14 mouse cellular contexts compared by ENCODE assay signal in genomic region chr11:59336381-59336780, GRCm38 (mm10). TPM values are rescaled to one million over a fixed set of nuclear protein-coding genes. Genes with fewer than 3 reads are reported as not detected.
DNase-seq lines count a peak whose midpoint lies in the region; ATAC-seq and TF ChIP-seq lines count a peak whose summit lies in the region.
"Had no signal": no experiment of that assay in that cellular context is flagged by ENCODE, and none has a peak within 500 bp of the region (broad histone marks: within the 10 kb centered on the region; RNA-seq: fewer than 3 reads in every experiment).

No protein-coding gene starts in this region.

- H3K27me3 ChIP-seq in forebrain, postnatal 0 days (ENCODE audit: insufficient read depth, low read length) = no peaks in the 10 kb centered on the region
- H3K27me3 ChIP-seq in forebrain, embryonic 15.5 days = 0 out of 2 replicates have a peak, but pooled peaks cover 3% of the 10 kb centered on the region
- no peaks in the 10 kb centered on the region for H3K27me3 ChIP-seq in intestine, embryonic 15.5 days (replicated peaks)

- H3K27ac ChIP-seq in forebrain, postnatal 0 days (ENCODE audit: low read depth, low read length) = no peak overlapping the region
- H3K27ac ChIP-seq in forebrain, embryonic 15.5 days (replicated peaks) = no peak overlapping the region
- no peak overlapping the region for H3K27ac ChIP-seq in intestine, embryonic 15.5 days

- no peaks in the 10 kb centered on the region for H3K4me1 ChIP-seq in forebrain, postnatal 0 days (ENCODE audit: insufficient read depth)
- no peaks in the 10 kb centered on the region for H3K4me1 ChIP-seq in forebrain, embryonic 15.5 days
- H3K4me1 ChIP-seq in intestine, embryonic 15.5 days (replicated peaks) = peaks cover 13% of the 10 kb centered on the region

- 0 out of 2 replicates have a peak, but pooled peaks have one; percentile 14 for TF ChIP-seq CTCF in forebrain, postnatal 0 days (IDR thresholded peaks at IDR 0.05; ENCODE audit: low read depth)

- H3K4me3 ChIP-seq in forebrain, postnatal 0 days (ENCODE audit: low read depth, low read length) = no peak overlapping the region
- no peak overlapping the region for H3K4me3 ChIP-seq in forebrain, embryonic 15.5 days
- no peak overlapping the region for H3K4me3 ChIP-seq in intestine, embryonic 15.5 days (replicated peaks)

- H3K9ac ChIP-seq in forebrain, postnatal 0 days = no peak overlapping the region
- no peak overlapping the region for H3K9ac ChIP-seq in forebrain, embryonic 15.5 days (replicated peaks)
- H3K9ac ChIP-seq in intestine, embryonic 15.5 days = no peak overlapping the region

- WGBS in forebrain, postnatal 0 days = 13% methylated on average over 1 of the region's 1 CpGs
- 27% methylated on average over 1 of the region's 1 CpGs for WGBS in forebrain, embryonic 15.5 days
- WGBS in intestine, embryonic 15.5 days = 6% methylated on average over 1 of the region's 1 CpGs

- peak; percentile 68; the same call in 1 of the 2 replicates for ATAC-seq in forebrain, postnatal 0 days
- no peak for ATAC-seq in forebrain, embryonic 15.5 days (replicated peaks)
- peak; percentile 50 for ATAC-seq in intestine, embryonic 15.5 days

- peak; percentile 28 for DNase-seq in forebrain, postnatal 0 days
- peak; percentile 77 for DNase-seq in lung, postnatal 10 days
- no peak for DNase-seq in lung, adult 18-20 months
- peak; percentile 48 for DNase-seq in retina, postnatal 1 day
- DNase-seq in frontal cortex, postnatal 36 days (ENCODE audit: low spot score in 2 of 2) = no peak
- DNase-seq in kidney, postnatal 25 days = no peak
- DNase-seq: adrenal gland, postnatal 10 days; cerebellum, adult 9-11 months; kidney, postnatal 10 days had no signal

- H3K36me3 ChIP-seq in forebrain, postnatal 0 days (ENCODE audit: insufficient read depth) = no peaks in the 10 kb centered on the region
- H3K36me3 ChIP-seq in forebrain, embryonic 15.5 days = no peaks in the 10 kb centered on the region
- no peaks in the 10 kb centered on the region for H3K36me3 ChIP-seq in intestine, embryonic 15.5 days

- no peak overlapping the region for H3K4me2 ChIP-seq in forebrain, postnatal 0 days (ENCODE audit: low read depth)
- H3K4me2 ChIP-seq in forebrain, embryonic 15.5 days (replicated peaks) = no peak overlapping the region
- no peak overlapping the region for H3K4me2 ChIP-seq in intestine, embryonic 15.5 days (replicated peaks)

- no peaks in the 10 kb centered on the region for H3K9me3 ChIP-seq in forebrain, postnatal 0 days (ENCODE audit: low read length)
- no peaks in the 10 kb centered on the region for H3K9me3 ChIP-seq in forebrain, embryonic 15.5 days
- H3K9me3 ChIP-seq in intestine, embryonic 15.5 days = no peaks in the 10 kb centered on the region

RNA-seq across cellular contexts. Expression of gene Wnt9a, which starts 29.7 kb away (rescaled TPM):
- 1.9 and 5.6 TPM in 2 replicates for total RNA-seq in forebrain, postnatal 0 days (2014; rRNA removed)
- polyA plus RNA-seq in forebrain, postnatal 0 days (2015; fragmentation: Nextera tagmentation; extraction: Ambion mirVana) = 2.1 and 2.6 TPM in 2 replicates
- polyA plus RNA-seq in forebrain, embryonic 15.5 days (2015; fragmentation: Nextera tagmentation; extraction: Ambion mirVana) = 1.9 and 2.9 TPM in 2 replicates
- 3.4 and 4.2 TPM in 2 replicates for polyA plus RNA-seq in intestine, embryonic 15.5 days (2015; fragmentation: Nextera tagmentation; extraction: Ambion mirVana)

RNA-seq across cellular contexts. Expression of gene Prss38, which starts 39.1 kb away (rescaled TPM):
- total RNA-seq in forebrain, postnatal 0 days (2014; rRNA removed) = not detected in 2 replicates
- polyA plus RNA-seq in forebrain, postnatal 0 days (2015; fragmentation: Nextera tagmentation; extraction: Ambion mirVana) = 0.12 TPM in 1 of 2 replicates, not detected in the other
- not detected in 2 replicates for polyA plus RNA-seq in forebrain, embryonic 15.5 days (2015; fragmentation: Nextera tagmentation; extraction: Ambion mirVana)
- not detected in 2 replicates for polyA plus RNA-seq in intestine, embryonic 15.5 days (2015; fragmentation: Nextera tagmentation; extraction: Ambion mirVana)
- total RNA-seq: adrenal gland, postnatal 10 days; gastrocnemius, adult 18-20 months; left cerebral cortex, postnatal 36 days had no signal
- polyA plus RNA-seq: heart, embryonic 14.5 days had no signal

RNA-seq across cellular contexts. Expression of gene Wnt3a, which starts 45.8 kb away (rescaled TPM):
- total RNA-seq in forebrain, postnatal 0 days (2014; rRNA removed) = 0.31 and 0.52 TPM in 2 replicates
- polyA plus RNA-seq in forebrain, postnatal 0 days (2015; fragmentation: Nextera tagmentation; extraction: Ambion mirVana) = 0.19 and 0.29 TPM in 2 replicates
- 1.2 and 2.2 TPM in 2 replicates for polyA plus RNA-seq in forebrain, embryonic 15.5 days (2015; fragmentation: Nextera tagmentation; extraction: Ambion mirVana)
- not detected in 2 replicates for polyA plus RNA-seq in intestine, embryonic 15.5 days (2015; fragmentation: Nextera tagmentation; extraction: Ambion mirVana)
- total RNA-seq: adrenal gland, postnatal 10 days; gastrocnemius, adult 18-20 months; left cerebral cortex, postnatal 36 days had no signal
- polyA plus RNA-seq: heart, embryonic 14.5 days had no signal

Comparison
In these comparisons a context has a peak if more than half of its experiments do, and no peak if none do; other contexts are left out.
1. DNase-seq: peak in forebrain, postnatal 0 days (single experiment), lung, postnatal 10 days (single experiment) and retina, postnatal 1 day (single experiment); none in lung, adult 18-20 months (0 of 2), frontal cortex, postnatal 36 days (0 of 2) and kidney, postnatal 25 days (0 of 2).